Mouse (Mus musculus) liver, embryonic 13.5 days (tissue): ENCODE results near the gene Axdnd1. TPM values are rescaled to one million over a fixed set of nuclear protein-coding genes. Genes with fewer than 3 reads are reported as not detected.

ENCODE experiments used
- ATAC-seq: fragments of 200-750 bp; cut with Nextera tagmentation; 2 replicates; pipeline ENCODE4 v1.8.0; 2017; ENCODE audit warnings: low read depth, mild to moderate bottlenecking, moderate number of reproducible peaks, moderate library complexity
- DNase-seq: peaks from one replicate; pipeline ENCODE4 v3.0.0; 2022
- H3K27ac ChIP-seq: fragments of 300-500 bp; sonication (generic); 2 replicates; pipeline ENCODE4 v1.5.1; 2015; ENCODE audit warnings: moderate library complexity, mild to moderate bottlenecking, inconsistent platforms
- H3K27me3 ChIP-seq: fragments of 300-500 bp; sonication (generic); 2 replicates; pipeline ENCODE4 v1.6.1; 2015; ENCODE audit warnings: mild to moderate bottlenecking, inconsistent platforms
- H3K36me3 ChIP-seq: fragments of 300-500 bp; sonication (generic); 2 replicates; pipeline ENCODE4 v1.6.1; 2015; ENCODE audit warnings: mild to moderate bottlenecking, inconsistent platforms
- H3K4me1 ChIP-seq: fragments of 300-500 bp; sonication (generic); replicated peaks from 2 replicates; pipeline ENCODE4 v1.6.1; 2015; ENCODE audit warnings: inconsistent platforms
- H3K4me2 ChIP-seq: fragments of 300-500 bp; sonication (generic); 2 replicates; pipeline ENCODE4 v1.6.1; 2015; ENCODE audit warnings: inconsistent platforms, mild to moderate bottlenecking, moderate library complexity
- H3K4me3 ChIP-seq: fragments of 300-500 bp; sonication (generic); replicated peaks from 2 replicates; pipeline ENCODE4 v1.5.1; 2015; ENCODE audit warnings: mild to moderate bottlenecking, inconsistent platforms
- H3K9ac ChIP-seq: fragments of 300-500 bp; sonication (generic); 2 replicates; pipeline ENCODE4 v1.6.1; 2015; ENCODE audit warnings: mild to moderate bottlenecking, inconsistent platforms
- H3K9me3 ChIP-seq: fragments of 300-500 bp; sonication (generic); replicated peaks from 2 replicates; pipeline ENCODE4 v1.6.1; 2016; ENCODE audit warnings: inconsistent platforms
- WGBS: fragments of 180-500 bp; shearing (Covaris S2); methylation state at CpG from one replicate; pipeline ENCODE4 v1.1.7; 2015; ENCODE audit not compliant: insufficient replicate concordance; 5-methylcytosine and 5-hydroxymethylcytosine counted together
- polyA plus RNA-seq: library from polyadenylated mRNA; unstranded; fragments of >200 nt; fragmentation: Nextera tagmentation; extraction: Ambion mirVana; gene quantifications from 2 replicates; pipeline ENCODE4 v1.2.1, GENCODE M21; 2015

The Axdnd1 gene
- polyA plus RNA-seq, 1 experiment from 2014 or later = not detected

- H3K36me3 ChIP-seq = peaks cover 39% of the 10 kb centered on the region
- H3K27me3 ChIP-seq = no peaks in the 10 kb centered on the region
- no peak overlapping the region for H3K4me2 ChIP-seq
- DNase-seq (no peak), ATAC-seq (no peak)
- no peak overlapping the region for H3K4me3 ChIP-seq
- H3K9ac ChIP-seq = no peak overlapping the region
- no peak overlapping the region for H3K27ac ChIP-seq
- H3K4me1 ChIP-seq = no peaks in the 10 kb centered on the region
- no peaks in the 10 kb centered on the region for H3K9me3 ChIP-seq
- WGBS = 67% methylated on average over 8 of the region's 8 CpGs
Observed at GRCm38 (mm10) chr1:156437016-156437708, 16.2 kb upstream of the Axdnd1 start.

- ATAC-seq = no peak
- Histone ChIP-seq H3K36me3 (peaks cover 36% of the 10 kb centered on the region), H3K27me3 (no peaks in the 10 kb centered on the region), H3K4me2 (no peak overlapping the region), H3K4me1 (no peaks in the 10 kb centered on the region), H3K27ac (no peak overlapping the region), H3K9ac (no peak overlapping the region), H3K9me3 (no peaks in the 10 kb centered on the region), H3K4me3 (no peak overlapping the region)
- DNase-seq = no peak
- 71% methylated on average over 3 of the region's 3 CpGs for WGBS
Observed at GRCm38 (mm10) chr1:156433497-156433896, 12.5 kb upstream of the Axdnd1 start.

- no peaks in the 10 kb centered on the region for H3K9me3 ChIP-seq
- H3K9ac ChIP-seq = no peak overlapping the region
- no peak overlapping the region for H3K27ac ChIP-seq
- ATAC-seq (no peak), DNase-seq (no peak)
- H3K4me1 ChIP-seq = no peaks in the 10 kb centered on the region
- 74% methylated on average over 10 of the region's 10 CpGs for WGBS
- H3K27me3 ChIP-seq = no peaks in the 10 kb centered on the region
- peaks cover 31% of the 10 kb centered on the region for H3K36me3 ChIP-seq
- H3K4me3 ChIP-seq = no peak overlapping the region
- no peak overlapping the region for H3K4me2 ChIP-seq
Observed at GRCm38 (mm10) chr1:156432498-156432897, 11.5 kb upstream of the Axdnd1 start.

GRCm38 (mm10) chr1:156428434-156428833 is 7.5 kb upstream of the Axdnd1 start:
- Histone ChIP-seq H3K36me3 (peaks cover 20% of the 10 kb centered on the region; the same call in 1 of the 2 replicates), H3K9me3 (no peaks in the 10 kb centered on the region), H3K27me3 (no peaks in the 10 kb centered on the region), H3K4me2 (no peak overlapping the region), H3K4me1 (no peaks in the 10 kb centered on the region), H3K9ac (no peak overlapping the region), H3K27ac (no peak overlapping the region), H3K4me3 (no peak overlapping the region)
- 63% methylated on average over 6 of the region's 6 CpGs for WGBS
- DNase-seq = no peak
- ATAC-seq = no peak

- Histone ChIP-seq H3K4me2 (no peak overlapping the region), H3K4me3 (no peak overlapping the region), H3K4me1 (peaks cover 5% of the 10 kb centered on the region; the same call in 1 of the 2 replicates), H3K36me3 (0 out of 2 replicates have a peak, but pooled peaks cover 7% of the 10 kb centered on the region), H3K27me3 (no peaks in the 10 kb centered on the region), H3K9me3 (no peaks in the 10 kb centered on the region), H3K27ac (no peak overlapping the region), H3K9ac (no peak overlapping the region)
- ATAC-seq (no peak), DNase-seq (no peak)
- 71% methylated on average over 4 of the region's 4 CpGs for WGBS
Observed at GRCm38 (mm10) chr1:156425746-156426145, 4.8 kb upstream of the Axdnd1 start.

- no peaks in the 10 kb centered on the region for H3K27me3 ChIP-seq
- no peaks in the 10 kb centered on the region for H3K9me3 ChIP-seq
- H3K4me3 ChIP-seq = no peak overlapping the region
- no peak overlapping the region for H3K9ac ChIP-seq
- ATAC-seq (no peak), DNase-seq (no peak)
- H3K36me3 ChIP-seq = 0 out of 2 replicates have a peak, but pooled peaks cover 1% of the 10 kb centered on the region
- no peak overlapping the region for H3K27ac ChIP-seq
- WGBS = 68% methylated on average over 3 of the region's 3 CpGs
- no peak overlapping the region for H3K4me2 ChIP-seq
- H3K4me1 ChIP-seq = peaks cover 11% of the 10 kb centered on the region
Observed at GRCm38 (mm10) chr1:156424054-156424453, 3.1 kb upstream of the Axdnd1 start.

- Histone ChIP-seq H3K27me3 (no peaks in the 10 kb centered on the region), H3K36me3 (no peaks in the 10 kb centered on the region), H3K4me2 (no peak overlapping the region), H3K9ac (no peak overlapping the region), H3K27ac (no peak overlapping the region), H3K4me1 (peaks cover 11% of the 10 kb centered on the region), H3K4me3 (no peak overlapping the region), H3K9me3 (no peaks in the 10 kb centered on the region)
- ATAC-seq (no peak), DNase-seq (no peak)
- WGBS = 73% methylated on average over 6 of the region's 6 CpGs
Observed at GRCm38 (mm10) chr1:156423493-156423892, 2.5 kb upstream of the Axdnd1 start.

GRCm38 (mm10) chr1:156422856-156423255 is 1.9 kb upstream of the Axdnd1 start:
- no peaks in the 10 kb centered on the region for H3K36me3 ChIP-seq
- no peak overlapping the region for H3K27ac ChIP-seq
- H3K9me3 ChIP-seq = no peaks in the 10 kb centered on the region
- H3K4me2 ChIP-seq = no peak overlapping the region
- no peaks in the 10 kb centered on the region for H3K27me3 ChIP-seq
- no peak overlapping the region for H3K9ac ChIP-seq
- no peak overlapping the region for H3K4me3 ChIP-seq
- H3K4me1 ChIP-seq = peaks cover 11% of the 10 kb centered on the region
- ATAC-seq (no peak), DNase-seq (no peak)
- 72% methylated on average over 6 of the region's 6 CpGs for WGBS

GRCm38 (mm10) chr1:156418170-156418569 is 2.8 kb downstream of the Axdnd1 start:
- Histone ChIP-seq H3K27ac (no peak overlapping the region), H3K36me3 (no peaks in the 10 kb centered on the region), H3K9me3 (no peaks in the 10 kb centered on the region), H3K4me2 (no peak overlapping the region), H3K4me1 (peaks cover 15% of the 10 kb centered on the region), H3K9ac (no peak overlapping the region), H3K4me3 (no peak overlapping the region), H3K27me3 (no peaks in the 10 kb centered on the region)
- DNase-seq (no peak), ATAC-seq (no peak)
- 58% methylated on average over 4 of the region's 4 CpGs for WGBS

- ATAC-seq (no peak), DNase-seq (no peak)
- Histone ChIP-seq H3K9me3 (no peaks in the 10 kb centered on the region), H3K36me3 (no peaks in the 10 kb centered on the region), H3K4me3 (no peak overlapping the region), H3K27ac (no peak overlapping the region), H3K9ac (no peak overlapping the region), H3K4me2 (no peak overlapping the region), H3K27me3 (no peaks in the 10 kb centered on the region), H3K4me1 (peaks cover 10% of the 10 kb centered on the region; the same call in 1 of the 2 replicates)
- WGBS = 46% methylated on average over 4 of the region's 4 CpGs
Observed at GRCm38 (mm10) chr1:156408521-156408920, 12.4 kb downstream of the Axdnd1 start.

- Histone ChIP-seq H3K27ac (no peak overlapping the region), H3K4me2 (no peak overlapping the region), H3K27me3 (no peaks in the 10 kb centered on the region), H3K4me1 (peaks cover 10% of the 10 kb centered on the region; the same call in 1 of the 2 replicates), H3K9me3 (no peaks in the 10 kb centered on the region), H3K36me3 (no peaks in the 10 kb centered on the region), H3K4me3 (no peak overlapping the region), H3K9ac (no peak overlapping the region)
- no peak for DNase-seq
- ATAC-seq = no peak
- WGBS = 18% methylated on average over 3 of the region's 3 CpGs
Observed at GRCm38 (mm10) chr1:156408004-156408403, 13.0 kb downstream of the Axdnd1 start.

GRCm38 (mm10) chr1:156403251-156403650 is 17.7 kb downstream of the Axdnd1 start:
- Histone ChIP-seq H3K9ac (no peak overlapping the region), H3K27ac (no peak overlapping the region), H3K4me3 (no peak overlapping the region), H3K4me1 (peaks cover 6% of the 10 kb centered on the region; the same call in 1 of the 2 replicates), H3K36me3 (no peaks in the 10 kb centered on the region), H3K27me3 (no peaks in the 10 kb centered on the region), H3K9me3 (no peaks in the 10 kb centered on the region), H3K4me2 (no peak overlapping the region)
- no peak for ATAC-seq
- DNase-seq = no peak
- WGBS = 74% methylated on average over 10 of the region's 10 CpGs
